9 mouse cellular contexts compared by ENCODE assay signal in genomic region chr17:26421561-26421960, GRCm38 (mm10). TPM values are rescaled to one million over a fixed set of nuclear protein-coding genes. Genes with fewer than 3 reads are reported as not detected.
DNase-seq lines count a peak whose midpoint lies in the region; ATAC-seq and TF ChIP-seq lines count a peak whose summit lies in the region.
"Had no signal": no experiment of that assay in that cellular context is flagged by ENCODE, and none has a peak within 500 bp of the region (broad histone marks: within the 10 kb centered on the region; RNA-seq: fewer than 3 reads in every experiment).

No protein-coding gene starts in this region.

- no peak overlapping the region for H3K4me3 ChIP-seq in layer of hippocampus, adult 2 months
- H3K4me3 ChIP-seq in bone marrow macrophage, adult 2 months (ENCODE audit: insufficient read depth, low read length), result no peak overlapping the region

- peak; percentile 84 for TF ChIP-seq CTCF in layer of hippocampus, adult 2 months (conservative IDR thresholded peaks at IDR 0.05)
- peak; percentile 68 for TF ChIP-seq CTCF in bone marrow macrophage, adult 2 months (IDR thresholded peaks at IDR 0.05; ENCODE audit: low read depth, low read length)

- H3K27ac ChIP-seq in layer of hippocampus, adult 2 months, result no peak overlapping the region; the same call in 1 of the 2 replicates
- H3K27ac ChIP-seq in bone marrow macrophage, adult 2 months (ENCODE audit: insufficient read depth, low read depth, low read length), result no peak overlapping the region
- H3K27ac ChIP-seq: macrophage had no signal

- peak; percentile 53 for DNase-seq in CD4-positive, CD25-positive, alpha-beta regulatory T cell, adult 2 months (ENCODE audit: low read depth, low spot score)
- DNase-seq in layer of hippocampus, adult 2 months (ENCODE audit: low spot score in 2 of 2), result peak in 1 of 2 experiments; percentile 59
- no peak for DNase-seq in layer of hippocampus, adult 8-10 months (ENCODE audit: low spot score in 2 of 2)
- peak; percentile 66 for DNase-seq in kidney, adult 9 months
- DNase-seq in testis, postnatal 10 days (ENCODE audit: low spot score), result peak; percentile 60
- DNase-seq in right cerebral cortex, postnatal 36 days (ENCODE audit: low spot score in 2 of 2), result no peak

- H3K4me1 ChIP-seq in bone marrow macrophage, adult 2 months (ENCODE audit: control insufficient read depth, insufficient read depth, low read length), result peaks cover 15% of the 10 kb centered on the region; the same call in 1 of the 2 replicates

- no peak for ATAC-seq in CD4-positive, CD25-positive, alpha-beta regulatory T cell, adult 4 months

- TF ChIP-seq POLR2A in bone marrow macrophage, adult 2 months (IDR thresholded peaks at IDR 0.05; ENCODE audit: borderline replicate concordance, low read depth, low read length), result no peak

RNA-seq across cellular contexts. Expression of gene Neurl1b, which starts 6.9 kb away (rescaled TPM):
- under 1 TPM; 0.13 to 0.22 TPM for polyA plus RNA-seq in CD4-positive, CD25-positive, alpha-beta regulatory T cell, adult 4 months (2017; shearing (Covaris generic))
- total RNA-seq in layer of hippocampus, adult 2 months (2021), result 10 to 100 TPM; 68.8 to 75.0 TPM
- total RNA-seq in layer of hippocampus, adult 8-10 months (2022), result 10 to 100 TPM; 61.3 to 87.0 (median 69.3) TPM
- 6.6 and 7.9 TPM in 2 replicates for polyA plus RNA-seq in bone marrow macrophage, adult 2 months (2012; ENCODE audit: insufficient read depth, insufficient read length, missing spikeins)

Comparison
In these comparisons a context has a peak if more than half of its experiments do, and no peak if none do; other contexts are left out.
1. DNase-seq: peak in CD4-positive, CD25-positive, alpha-beta regulatory T cell, adult 2 months (single experiment), kidney, adult 9 months (single experiment) and testis, postnatal 10 days (single experiment); none in layer of hippocampus, adult 8-10 months (0 of 2) and right cerebral cortex, postnatal 36 days (0 of 2).